Mouse (Mus musculus): ENCODE measurements around the gene Gm49361.

- TF ChIP-seq HCFC1 (IDR thresholded peaks at IDR 0.05; ENCODE audit: borderline replicate concordance, insufficient read depth, low read length): no peak
- no peak for TF ChIP-seq MAFK (IDR thresholded peaks at IDR 0.05; ENCODE audit: insufficient read depth, low read depth, low read length)
- TF ChIP-seq ZC3H11A (IDR thresholded peaks at IDR 0.05; ENCODE audit: borderline replicate concordance, low read depth, low read length): no peak
- TF ChIP-seq ZNF384 (IDR thresholded peaks at IDR 0.05; ENCODE audit: low read depth, low read length): no peak
- TF ChIP-seq CHD2 (IDR thresholded peaks at IDR 0.05; ENCODE audit: low read depth, low read length): no peak
Measured at GRCm38 (mm10) chr14:57607500-57607899, 138.4 kb downstream of the Gm49361 start.

Data from ES-E14 (cell line).